Mouse (Mus musculus) cerebellum, adult 9-10 months (tissue): Measurements from ENCODE around the gene Crk.

ENCODE experiments used
- DNase-seq: peaks from one replicate; pipeline ENCODE4 v3.0.0; 2022

Gene Crk

GRCm38 (mm10) chr11:75656621-75657590, 22.2 kb upstream of the Crk start:
- DNase-seq = no peak

GRCm38 (mm10) chr11:75657841-75658240, 21.2 kb upstream of the Crk start:
- no peak for DNase-seq

- DNase-seq = no peak
These were observed 20.7 kb upstream of the Crk start for GRCm38 (mm10) chr11:75658311-75658710.

GRCm38 (mm10) chr11:75658996-75659750, 19.9 kb upstream of the Crk start:
- DNase-seq = no peak

GRCm38 (mm10) chr11:75660081-75660590, 18.9 kb upstream of the Crk start:
- DNase-seq = no peak

- no peak for DNase-seq
These were observed 17.9 kb upstream of the Crk start for GRCm38 (mm10) chr11:75660941-75661800.

- no peak for DNase-seq
These were observed 16.9 kb upstream of the Crk start for GRCm38 (mm10) chr11:75662131-75662530.

GRCm38 (mm10) chr11:75666296-75666695, 12.8 kb upstream of the Crk start:
- DNase-seq = no peak

- no peak for DNase-seq
These were observed 10.4 kb upstream of the Crk start for GRCm38 (mm10) chr11:75668621-75669020.

GRCm38 (mm10) chr11:75669176-75669852, 9.7 kb upstream of the Crk start:
- no peak for DNase-seq

GRCm38 (mm10) chr11:75669853-75670200, 9.2 kb upstream of the Crk start:
- DNase-seq = no peak

GRCm38 (mm10) chr11:75671426-75672180, 7.5 kb upstream of the Crk start:
- no peak for DNase-seq

GRCm38 (mm10) chr11:75673411-75673810, 5.6 kb upstream of the Crk start:
- DNase-seq = no peak

GRCm38 (mm10) chr11:75674875-75675274, 4.2 kb upstream of the Crk start:
- no peak for DNase-seq

- peak; percentile 59 for DNase-seq
These were observed 945 bp upstream of the Crk start for GRCm38 (mm10) chr11:75677881-75678746.

GRCm38 (mm10) chr11:75679439-75680171, 546 bp downstream of the Crk start:
- DNase-seq = peak; percentile 63

- DNase-seq = no peak
These were observed 5.4 kb downstream of the Crk start for GRCm38 (mm10) chr11:75684462-75684861.

- DNase-seq = no peak
These were observed 5.9 kb downstream of the Crk start for GRCm38 (mm10) chr11:75684956-75685355.

- no peak for DNase-seq
These were observed 8.4 kb downstream of the Crk start for GRCm38 (mm10) chr11:75687343-75687993.
